Comparison of ENCODE assay signal across 8 mouse cellular contexts in genomic region chrX:71364554-71364991, GRCm38 (mm10). TPM values are rescaled to one million over a fixed set of nuclear protein-coding genes. Genes with fewer than 3 reads are reported as not detected.
DNase-seq lines count a peak whose midpoint lies in the region; ATAC-seq and TF ChIP-seq lines count a peak whose summit lies in the region.

Mtmr1 (plus strand) TSS chrX:71364760.

- no peaks in the 10 kb centered on the region for H3K27me3 ChIP-seq in Patski
- H3K27me3 ChIP-seq in hindbrain, embryonic 12.5 days: no peaks in the 10 kb centered on the region

- no peak for DNase-seq in Patski (ENCODE audit: low read depth, low spot score)
- peak; percentile 81 to 86 for DNase-seq in cerebellum, postnatal 14 days
- peak; percentile 43 to 46 for DNase-seq in frontal cortex, postnatal 14 days (ENCODE audit: low spot score in 2 of 2)
- DNase-seq in left cerebral cortex, adult 11 months (ENCODE audit: low spot score): peak; percentile 37
- peak; percentile 86 for DNase-seq in lung, postnatal 36 days
- DNase-seq in retina, postnatal 1 day: peak; percentile 85
- DNase-seq in thymus, postnatal 4 days: peak; percentile 83

- peak within 1 kb of the TSS; percentile 79 for H3K27ac ChIP-seq in hindbrain, embryonic 12.5 days

- CTCF ChIA-PET in Patski (lab: Charles Lee): interaction anchor here (1.8 kb wide), 1 partner anchor 9 kb away, joined by 7 read pairs; no protein-coding TSS in a partner anchor

- POLR2A ChIA-PET in Patski (lab: Charles Lee): no interaction called here

- ATAC-seq in Patski: peak; percentile 83
- peak; percentile 94 for ATAC-seq in hindbrain, embryonic 12.5 days (ENCODE audit: low FRiP score)

- TF ChIP-seq CTCF in Patski (IDR thresholded peaks at IDR 0.05): peak; percentile 82

- H3K4me3 ChIP-seq in hindbrain, embryonic 12.5 days: peak within 1 kb of the TSS; percentile 61

- no peaks in the 10 kb centered on the region for H3K4me1 ChIP-seq in hindbrain, embryonic 12.5 days

- no peaks in the 10 kb centered on the region for H3K9me3 ChIP-seq in hindbrain, embryonic 12.5 days (replicated peaks)

- H3K9ac ChIP-seq in hindbrain, embryonic 12.5 days: peak within 1 kb of the TSS; percentile 74

- peak within 1 kb of the TSS; percentile 58 for H3K4me2 ChIP-seq in hindbrain, embryonic 12.5 days (replicated peaks)

- WGBS in hindbrain, embryonic 12.5 days: 19% methylated on average over 20 of the region's 47 CpGs

- H3K36me3 ChIP-seq in hindbrain, embryonic 12.5 days: no peaks in the 10 kb centered on the region

- in situ Hi-C loops in Patski (cut with MboI; ENCODE audit: low pct_unique_long_range_greater_than_20kb): loop anchor here (25.0 kb wide), 1 partner anchor 1002 kb away; the partner anchor contains the start of gene Ids

RNA-seq across cellular contexts. Expression of gene Mtmr1, which starts in this region (rescaled TPM):
- polyA plus RNA-seq in Patski (2021): 21.6 TPM
- polyA plus RNA-seq in hindbrain, embryonic 12.5 days (2016; fragmentation: Nextera tagmentation; extraction: Ambion mirVana): 18.4 and 21.7 TPM in 2 replicates
